Mouse (Mus musculus) neural tube, embryonic 11.5 days (tissue): ENCODE measurements around the gene Pkp2. TPM values are rescaled to one million over a fixed set of nuclear protein-coding genes. Genes with fewer than 3 reads are reported as not detected.

Experiments used
- ATAC-seq: fragments of 200-750 bp; cut with Nextera tagmentation; 2 replicates; pipeline ENCODE4 v1.8.0; 2017; ENCODE audit warnings: moderate number of reproducible peaks, mild to moderate bottlenecking, moderate TSS enrichment, moderate library complexity; ENCODE audit not compliant: insufficient read depth, low FRiP score, low TSS enrichment
- DNase-seq: peaks from one replicate; pipeline ENCODE4 v3.0.0-alpha.2; 2015; ENCODE audit warnings: low spot score
- H3K27ac ChIP-seq: fragments of 300-500 bp; sonication (generic); 2 replicates; pipeline ENCODE4 v1.5.1; 2014; ENCODE audit warnings: low read depth, mild to moderate bottlenecking, low read length
- H3K27me3 ChIP-seq: fragments of 300-500 bp; sonication (generic); 2 replicates; pipeline ENCODE4 v1.6.1; 2014; ENCODE audit warnings: mild to moderate bottlenecking, low read length, mixed read lengths; ENCODE audit not compliant: control insufficient read depth, insufficient read depth
- H3K36me3 ChIP-seq: fragments of 300-500 bp; sonication (generic); 2 replicates; pipeline ENCODE4 v1.6.1; 2014; ENCODE audit warnings: mild to moderate bottlenecking, low read length, moderate library complexity, mixed read lengths; ENCODE audit not compliant: control insufficient read depth, insufficient read depth
- H3K4me1 ChIP-seq: fragments of 300-500 bp; sonication (generic); 2 replicates; pipeline ENCODE4 v1.6.1; 2014; ENCODE audit warnings: low read length, mixed read lengths; ENCODE audit not compliant: control insufficient read depth, insufficient read depth
- H3K4me2 ChIP-seq: fragments of 300-500 bp; sonication (generic); 2 replicates; pipeline ENCODE4 v1.6.1; 2014; ENCODE audit warnings: low read depth, mild to moderate bottlenecking, moderate library complexity
- H3K4me3 ChIP-seq: fragments of 300-500 bp; sonication (generic); 2 replicates; pipeline ENCODE4 v1.5.1; 2014; ENCODE audit warnings: low read depth, low read length
- H3K9ac ChIP-seq: fragments of 300-500 bp; sonication (generic); 2 replicates; pipeline ENCODE4 v1.6.1; 2014; ENCODE audit warnings: mild to moderate bottlenecking, low read length
- H3K9me3 ChIP-seq: fragments of 300-500 bp; sonication (generic); 2 replicates; pipeline ENCODE4 v1.6.1; 2016; ENCODE audit warnings: low read length; ENCODE audit not compliant: control insufficient read depth
- WGBS: fragments of 180-500 bp; shearing (Covaris S2); extraction: QIAGEN DNeasy Blood & Tissue Kit; methylation state at CpG from one replicate; pipeline ENCODE4 v1.1.7; 2014; 5-methylcytosine and 5-hydroxymethylcytosine counted together
- polyA plus RNA-seq: library from polyadenylated mRNA; unstranded; fragments of >200 nt; fragmentation: Nextera tagmentation; extraction: Ambion mirVana; gene quantifications from 2 replicates; pipeline ENCODE4 v1.2.1, GENCODE M21; 2014

Pkp2 gene
- polyA plus RNA-seq, 1 experiment from 2014 or later = 4.8 TPM

- WGBS = 78% methylated on average over 6 of the region's 6 CpGs
These were observed 60.6 kb downstream of the Pkp2 start for GRCm38 (mm10) chr16:16273752-16274151.

DNA sequence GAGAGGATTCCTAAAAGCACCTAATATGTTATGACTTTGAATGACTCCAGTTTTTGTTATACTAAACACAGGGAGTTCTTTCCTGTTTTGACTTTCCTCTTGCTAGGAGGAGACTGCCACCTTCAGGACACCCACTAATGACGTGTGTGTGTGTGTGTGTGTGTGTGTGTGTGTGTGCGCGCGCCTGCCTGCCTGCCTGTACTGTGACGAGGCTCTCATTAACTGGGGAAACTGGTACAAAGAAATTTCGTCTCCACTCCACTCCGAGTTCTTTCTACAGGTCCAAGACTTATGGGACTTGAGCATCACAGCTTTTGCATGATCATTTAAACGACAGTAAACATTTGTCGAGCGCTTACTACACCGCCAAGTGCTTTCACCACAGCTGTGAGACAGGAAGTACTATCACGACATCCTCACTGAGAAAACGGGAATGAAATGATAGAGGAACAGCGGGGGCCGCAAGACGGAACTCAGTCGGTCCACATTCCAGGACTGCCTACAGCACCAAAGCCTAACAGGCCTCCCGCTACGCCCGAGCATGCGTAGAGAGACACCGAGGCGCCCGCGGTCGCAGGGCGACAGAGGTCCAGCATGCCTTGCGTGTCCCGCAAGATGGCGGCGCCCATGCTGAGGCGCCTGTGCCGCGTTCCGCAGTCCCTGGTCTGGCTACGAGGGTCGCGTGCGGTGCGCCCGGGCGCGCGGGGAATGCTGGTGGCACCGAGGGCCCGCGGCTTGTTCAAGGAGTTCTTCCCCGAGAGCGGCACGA lies 89.4 kb downstream of the Pkp2 start, which contains the start of gene Yars2:
Yars2 (plus strand) TSS at position 597 of the 769 bp plus-strand sequence.
- Histone ChIP-seq H3K27me3 (no peaks in the 10 kb centered on the region), H3K9me3 (no peaks in the 10 kb centered on the region), H3K4me2 (peak within 1 kb of the TSS; percentile 85), H3K9ac (peak within 1 kb of the TSS; percentile 92), H3K4me1 (peaks cover 7% of the 10 kb centered on the region), H3K27ac (peak within 1 kb of the TSS; percentile 57), H3K4me3 (peak within 1 kb of the TSS; percentile 88), H3K36me3 (no peaks in the 10 kb centered on the region)
- WGBS = under 1% methylated on average over 46 of the region's 50 CpGs
- ATAC-seq = peak; percentile 96
- peak; percentile 93 for DNase-seq

More at GRCm38 (mm10) chr16:16273752-16274151, 60.6 kb downstream of the Pkp2 start:
- no peak overlapping the region for H3K4me3 ChIP-seq
- DNase-seq = no peak
- 0 out of 2 replicates have a peak, but pooled peaks cover 4% of the 10 kb centered on the region for H3K4me1 ChIP-seq
- H3K9me3 ChIP-seq = no peaks in the 10 kb centered on the region
- ATAC-seq = no peak
- no peak overlapping the region for H3K27ac ChIP-seq
- H3K9ac ChIP-seq = no peak overlapping the region
- H3K27me3 ChIP-seq = no peaks in the 10 kb centered on the region
- no peaks in the 10 kb centered on the region for H3K36me3 ChIP-seq
- no peak overlapping the region for H3K4me2 ChIP-seq

DNA sequence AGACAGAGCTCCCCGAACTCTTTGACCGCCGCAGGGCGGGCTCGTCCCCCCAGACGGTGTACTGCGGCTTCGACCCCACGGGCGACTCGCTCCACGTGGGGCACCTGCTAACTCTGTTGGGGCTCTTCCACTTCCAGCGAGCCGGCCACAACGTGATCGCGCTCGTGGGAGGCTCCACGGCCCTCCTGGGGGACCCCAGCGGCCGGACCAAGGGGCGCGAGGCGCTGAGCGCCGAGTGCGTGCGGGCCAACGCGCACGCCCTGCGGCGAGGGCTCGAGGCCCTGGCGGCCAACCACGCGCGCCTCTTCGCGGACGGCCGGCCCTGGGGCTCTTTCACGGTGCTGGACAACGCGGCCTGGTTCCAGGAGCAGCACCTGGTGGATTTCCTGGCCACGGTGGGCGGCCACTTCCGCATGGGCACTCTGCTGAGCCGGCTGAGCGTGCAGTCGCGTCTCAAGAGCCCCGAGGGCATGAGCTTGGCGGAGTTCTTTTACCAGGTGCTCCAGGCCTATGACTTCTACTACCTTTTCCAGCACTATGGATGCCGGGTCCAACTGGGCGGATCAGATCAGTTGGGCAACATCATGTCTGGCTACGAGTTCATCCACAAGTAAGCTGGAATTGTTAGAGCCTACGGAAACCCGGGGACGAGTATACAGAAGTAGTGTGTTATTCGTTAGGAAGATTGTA lies 90.2 kb downstream of the Pkp2 start:
- WGBS = 0% methylated on average over 60 of the region's 61 CpGs
- DNase-seq = peak; percentile 63

GRCm38 (mm10) chr16:16303888-16304287 lies 90.8 kb downstream of the Pkp2 start:
- Histone ChIP-seq H3K4me3 (peak overlapping the region; percentile 88), H3K4me1 (peaks cover 7% of the 10 kb centered on the region), H3K4me2 (peak overlapping the region; percentile 85), H3K9ac (no peak overlapping the region), H3K27me3 (no peaks in the 10 kb centered on the region), H3K9me3 (no peaks in the 10 kb centered on the region), H3K36me3 (no peaks in the 10 kb centered on the region), H3K27ac (no peak overlapping the region)
- ATAC-seq (no peak), DNase-seq (no peak)
- 23% methylated on average over 7 of the region's 7 CpGs for WGBS

More for the DNA sequence above, 90.2 kb downstream of the Pkp2 start:
- Histone ChIP-seq H3K4me1 (peaks cover 7% of the 10 kb centered on the region), H3K27ac (peak overlapping the region; percentile 57), H3K36me3 (no peaks in the 10 kb centered on the region), H3K9ac (peak overlapping the region; percentile 92), H3K27me3 (no peaks in the 10 kb centered on the region), H3K4me3 (peak overlapping the region; percentile 88), H3K9me3 (no peaks in the 10 kb centered on the region), H3K4me2 (peak overlapping the region; percentile 85)
- ATAC-seq = peak; percentile 70

DNA sequence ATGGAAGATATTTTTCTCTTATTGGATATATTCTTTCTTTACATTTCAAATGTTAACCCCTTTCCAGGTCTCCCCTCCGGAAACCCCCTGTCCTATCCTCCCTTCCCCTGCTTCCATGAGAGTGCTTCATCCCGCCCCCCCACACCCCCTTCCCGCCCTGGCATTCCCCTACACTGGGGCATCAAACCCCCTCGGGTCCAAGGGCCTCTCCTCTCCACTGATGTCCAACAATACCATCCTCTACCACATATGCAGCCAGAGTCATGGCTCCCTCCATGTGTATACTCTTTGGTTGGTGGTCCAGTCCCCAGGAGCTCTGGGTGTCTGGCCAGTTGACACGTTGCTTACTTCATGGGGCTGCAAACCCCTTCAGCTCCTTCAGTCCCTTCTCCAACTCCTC lies 98.2 kb downstream of the Pkp2 start:
- Histone ChIP-seq H3K27ac (no peak overlapping the region), H3K4me1 (no peaks in the 10 kb centered on the region), H3K27me3 (no peaks in the 10 kb centered on the region), H3K4me3 (no peak overlapping the region), H3K36me3 (no peaks in the 10 kb centered on the region), H3K4me2 (no peak overlapping the region), H3K9me3 (no peaks in the 10 kb centered on the region), H3K9ac (no peak overlapping the region)
- ATAC-seq (no peak), DNase-seq (no peak)
- 85% methylated on average over 5 of the region's 5 CpGs for WGBS

Other genes starting within 250 kb of the Pkp2 start
- 36.9 and 44.2 TPM in 2 replicates for gene Yars2, start 89.6 kb downstream of the Pkp2 start, polyA plus RNA-seq
- 74.1 and 80.9 TPM in 2 replicates for gene Dnm1l, start 145.6 kb downstream of the Pkp2 start, polyA plus RNA-seq